Mouse (Mus musculus): Measurements from ENCODE around the gene Ly6g6d.

- TF ChIP-seq CTCF (IDR thresholded peaks at IDR 0.05; ENCODE audit: insufficient read depth, low read depth, low read length) = no peak
- TF ChIP-seq POLR2A (IDR thresholded peaks at IDR 0.05; ENCODE audit: insufficient read depth, low read depth, low read length) = no peak
These were observed 22.0 kb downstream of the Ly6g6d start for GRCm38 (mm10) chr17:35055691-35056495.

All from olfactory bulb, adult 2 months (tissue).